20 mouse cellular contexts compared by ENCODE assay signal in genomic region chr3:55442012-55442645, GRCm38 (mm10). TPM values are rescaled to one million over a fixed set of nuclear protein-coding genes. Genes with fewer than 3 reads are reported as not detected.
DNase-seq lines count a peak whose midpoint lies in the region; ATAC-seq and TF ChIP-seq lines count a peak whose summit lies in the region.
"Had no signal": no experiment of that assay in that cellular context is flagged by ENCODE, and none has a peak within 500 bp of the region (broad histone marks: within the 10 kb centered on the region; RNA-seq: fewer than 3 reads in every experiment).

No protein-coding gene starts in this region.

- H3K4me3 ChIP-seq in layer of hippocampus, adult 2 months: no peak overlapping the region
- H3K4me3 ChIP-seq: embryonic facial prominence, embryonic 10.5 days; erythroblast, embryonic 14.5 days; hindbrain, embryonic 12.5 days; neural tube, embryonic 12.5 days had no signal

- ATAC-seq in megakaryocyte progenitor cell, adult 5-6 weeks (replicated peaks; ENCODE audit: poor library complexity): peak; percentile 32; the same call in 1 of the 2 replicates

- peak overlapping the region; percentile 93 for H3K27ac ChIP-seq in layer of hippocampus, adult 2 months
- H3K27ac ChIP-seq: embryonic facial prominence, embryonic 10.5 days; hindbrain, embryonic 12.5 days; neural tube, embryonic 12.5 days had no signal

- no peak for TF ChIP-seq CTCF in layer of hippocampus, adult 2 months (conservative IDR thresholded peaks at IDR 0.05)

- DNase-seq in layer of hippocampus, adult 2 months (ENCODE audit: low spot score in 2 of 2): no peak
- no peak for DNase-seq in layer of hippocampus, postnatal 25 days (ENCODE audit: extremely low spot score in 1 of 2, low spot score in 1 of 2)
- DNase-seq in adipocyte (ENCODE audit: low spot score): peak; percentile 20
- DNase-seq in brain, adult 2 months (ENCODE audit: low read depth, low spot score): peak; percentile 91
- no peak for DNase-seq in natural killer cell, adult 2 months (ENCODE audit: low spot score in 2 of 2)
- DNase-seq in spleen, adult 12 weeks (ENCODE audit: low spot score): no peak
- DNase-seq: adrenal gland, postnatal 10 days; cerebellum, postnatal 10 days; kidney, adult 11 months; kidney, postnatal 10 days; lung, embryonic 14.5 days; midbrain, embryonic 14.5 days; retina, postnatal 1 day had no signal

RNA-seq across cellular contexts. Expression of gene Gm21954, which starts 29.9 kb away (rescaled TPM):
- total RNA-seq in layer of hippocampus, adult 2 months (2021): not detected
- total RNA-seq in layer of hippocampus, postnatal 25 days (2021): not detected
- total RNA-seq in megakaryocyte progenitor cell, adult 5-6 weeks (2015): not detected in 2 replicates
- total RNA-seq in megakaryocyte progenitor cell, adult 5-6 weeks (2017): not detected in 2 replicates
- total RNA-seq: adrenal gland, postnatal 10 days; heart, adult 18-20 months; left cerebral cortex, adult 8-10 months had no signal

Comparison
In these comparisons a context has a peak if more than half of its experiments do, and no peak if none do; other contexts are left out.
1. DNase-seq: peak in adipocyte (single experiment) and brain, adult 2 months (single experiment); none in layer of hippocampus, adult 2 months (0 of 2), layer of hippocampus, postnatal 25 days (0 of 2), natural killer cell, adult 2 months (0 of 2) and spleen, adult 12 weeks (single experiment).